Mouse (Mus musculus) c-Kit-positive CD71-positive TER-119-positive erythroid progenitor cells, embryonic 14.5 days (primary cell): ENCODE data around the gene Tubb5.
A peak's percentile ranks its signal among the peaks of the same experiment; 100 is the strongest.

Source experiments
- DNase-seq: peaks from one replicate; pipeline ENCODE4 v3.0.0-alpha.2; 2013; ENCODE audit warnings: low spot score

The Tubb5 gene

GRCm38 (mm10) chr17:35825109-35825850, 12.8 kb downstream of the Tubb5 start:
- DNase-seq, result peak; percentile 38

- peak; percentile 44 for DNase-seq
Observed at GRCm38 (mm10) chr17:35824402-35824801, 13.7 kb downstream of the Tubb5 start.

GRCm38 (mm10) chr17:35822964-35823937, 14.9 kb downstream of the Tubb5 start, which contains the start of gene Flot1:
Flot1 (plus strand) TSS chr17:35823230.
- DNase-seq, result peak; percentile 85

GRCm38 (mm10) chr17:35822564-35822963, 15.5 kb downstream of the Tubb5 start:
- DNase-seq, result no peak

GRCm38 (mm10) chr17:35821439-35822430, 16.4 kb downstream of the Tubb5 start, which contains the start of gene Ier3:
Ier3 (plus strand) TSS chr17:35821684.
- peak; percentile 70 for DNase-seq

- peak; percentile 66 for DNase-seq
Observed at GRCm38 (mm10) chr17:35820111-35820510, 18.0 kb downstream of the Tubb5 start.

- no peak for DNase-seq
Observed at GRCm38 (mm10) chr17:35817226-35817625, 20.9 kb downstream of the Tubb5 start.

GRCm38 (mm10) chr17:35816686-35817085, 21.4 kb downstream of the Tubb5 start:
- DNase-seq, result no peak

GRCm38 (mm10) chr17:35815836-35816235, 22.3 kb downstream of the Tubb5 start:
- no peak for DNase-seq

- no peak for DNase-seq
Observed at GRCm38 (mm10) chr17:35814678-35815077, 23.4 kb downstream of the Tubb5 start.

GRCm38 (mm10) chr17:35813653-35814052, 24.5 kb downstream of the Tubb5 start:
- no peak for DNase-seq

- no peak for DNase-seq
Observed at GRCm38 (mm10) chr17:35813245-35813647, 24.9 kb downstream of the Tubb5 start.

- DNase-seq, result no peak
Observed at GRCm38 (mm10) chr17:35812736-35813135, 25.4 kb downstream of the Tubb5 start.

- no peak for DNase-seq
Observed at GRCm38 (mm10) chr17:35812307-35812706, 25.8 kb downstream of the Tubb5 start.

- no peak for DNase-seq
Observed at GRCm38 (mm10) chr17:35810900-35811648, 27.0 kb downstream of the Tubb5 start.

GRCm38 (mm10) chr17:35809395-35809794, 28.7 kb downstream of the Tubb5 start:
- no peak for DNase-seq

- DNase-seq, result no peak
Observed at GRCm38 (mm10) chr17:35808073-35808472, 30.0 kb downstream of the Tubb5 start.

- DNase-seq, result no peak
Observed at GRCm38 (mm10) chr17:35803858-35804399, 34.2 kb downstream of the Tubb5 start.

- no peak for DNase-seq
Observed at GRCm38 (mm10) chr17:35803020-35803419, 35.1 kb downstream of the Tubb5 start.

GRCm38 (mm10) chr17:35800905-35801304, 37.2 kb downstream of the Tubb5 start:
- DNase-seq, result no peak
